ENCODE assay signal across 22 mouse cellular contexts in genomic region chr5:33900101-33900500, GRCm38 (mm10). TPM values are rescaled to one million over a fixed set of nuclear protein-coding genes. Genes with fewer than 3 reads are reported as not detected.
DNase-seq lines count a peak whose midpoint lies in the region; TF ChIP-seq lines count a peak whose summit lies in the region.
"Had no signal": no experiment of that assay in that cellular context is flagged by ENCODE, and none has a peak within 500 bp of the region (broad histone marks: within the 10 kb centered on the region; RNA-seq: fewer than 3 reads in every experiment).

No protein-coding gene starts in this region.

- H3K4me3 ChIP-seq in heart, embryonic 10.5 days, result no peak overlapping the region
- no peak overlapping the region for H3K4me3 ChIP-seq in myocyte
- H3K4me3 ChIP-seq: forebrain, embryonic 10.5 days; forebrain, embryonic 15.5 days; heart, embryonic 15.5 days; hindbrain, embryonic 10.5 days; hindbrain, embryonic 15.5 days had no signal

- no peak for TF ChIP-seq POLR2A in myocyte (IDR thresholded peaks at IDR 0.05; ENCODE audit: insufficient read length, low read depth)

- H3K27ac ChIP-seq in heart, embryonic 10.5 days, result no peak overlapping the region
- H3K27ac ChIP-seq: forebrain, embryonic 10.5 days; forebrain, embryonic 15.5 days; heart, embryonic 15.5 days; hindbrain, embryonic 10.5 days; hindbrain, embryonic 15.5 days had no signal

- no peaks in the 10 kb centered on the region for H3K79me2 ChIP-seq in myocyte (ENCODE audit: control insufficient read depth, insufficient read depth)

- no peak overlapping the region for H3ac ChIP-seq in myocyte (ENCODE audit: control insufficient read depth, insufficient read length)

- DNase-seq in heart, embryonic 10.5 days (ENCODE audit: low spot score), result peak; percentile 52
- no peak for DNase-seq in heart, adult 9 months (ENCODE audit: low spot score in 2 of 2)
- peak; percentile 31 for DNase-seq in testis, postnatal 10 days (ENCODE audit: low spot score)
- DNase-seq in testis, postnatal 14 days (ENCODE audit: low spot score), result no peak
- DNase-seq in adrenal gland, adult (ENCODE audit: inconsistent age in 2 of 2, low spot score in 1 of 2), result no peak
- DNase-seq: adrenal gland, postnatal 10 days; adrenal gland, postnatal 36 days; cerebellum, adult 18-20 months; cerebellum, adult 9-10 months; cerebellum, postnatal 14 days; gastrocnemius, postnatal 10 days; gastrocnemius, postnatal 36 days; heart, adult 18-20 months; heart, postnatal 10 days; heart, postnatal 36 days had no signal

- H3K9me3 ChIP-seq in heart, embryonic 10.5 days, result no peaks in the 10 kb centered on the region
- H3K9me3 ChIP-seq: forebrain, embryonic 10.5 days; forebrain, embryonic 15.5 days; heart, embryonic 15.5 days; hindbrain, embryonic 10.5 days; hindbrain, embryonic 15.5 days had no signal

- WGBS in heart, embryonic 10.5 days, result 94% methylated on average over 3 of the region's 3 CpGs

- H3K27me3 ChIP-seq in heart, embryonic 10.5 days (ENCODE audit: insufficient read depth, poor library complexity, severe bottlenecking), result no peaks in the 10 kb centered on the region
- H3K27me3 ChIP-seq in myocyte (ENCODE audit: control insufficient read depth, insufficient read depth, insufficient read length), result no peaks in the 10 kb centered on the region
- H3K27me3 ChIP-seq: forebrain, embryonic 15.5 days; heart, embryonic 15.5 days; hindbrain, embryonic 15.5 days had no signal

- no peak overlapping the region for H3K4me2 ChIP-seq in myocyte (ENCODE audit: low read depth)
- H3K4me2 ChIP-seq: forebrain, embryonic 15.5 days; heart, embryonic 11.5 days; heart, embryonic 15.5 days; hindbrain, embryonic 15.5 days had no signal

- H3K4me1 ChIP-seq in heart, embryonic 10.5 days, result no peaks in the 10 kb centered on the region
- H3K4me1 ChIP-seq: forebrain, embryonic 10.5 days; forebrain, embryonic 15.5 days; hindbrain, embryonic 10.5 days; hindbrain, embryonic 15.5 days had no signal

- peaks cover 84% of the 10 kb centered on the region for H3K36me3 ChIP-seq in heart, embryonic 10.5 days
- H3K36me3 ChIP-seq in myocyte (ENCODE audit: control insufficient read depth, insufficient read depth), result peaks cover 39% of the 10 kb centered on the region

TF ChIP-seq in myocyte, 11 proteins besides CTCF, POLR2A, EP300 and RAD21:
- TF ChIP-seq REST (IDR thresholded peaks at IDR 0.05; ENCODE audit: insufficient read depth, insufficient read length) (no peak), POLR2AphosphoS2 (IDR thresholded peaks at IDR 0.05; ENCODE audit: insufficient read length, low read depth) (peak; percentile 24)
TF ChIP-seq in myocyte: peak in this region for 1.

RNA-seq across cellular contexts. Expression of gene Nelfa, which starts 36.1 kb away (rescaled TPM):
- 46.0 and 62.2 TPM in 2 replicates for polyA plus RNA-seq in heart, embryonic 10.5 days (2016; fragmentation: Nextera tagmentation; extraction: Ambion mirVana)
- 17.1 TPM for polyA plus RNA-seq in myocyte (2012; fragmentation: generic; extraction: Trizol)

Comparison
In these comparisons a context has a peak if more than half of its experiments do, and no peak if none do; other contexts are left out.
1. DNase-seq: peak in heart, embryonic 10.5 days (single experiment) and testis, postnatal 10 days (single experiment); none in heart, adult 9 months (0 of 2), testis, postnatal 14 days (single experiment) and adrenal gland, adult (0 of 2).